Mouse (Mus musculus): ENCODE results near the gene Rbm26.

Rbm26 gene

GRCm38 (mm10) chr14:105085332-105085993 is 91.7 kb downstream of the Rbm26 start:
- DNase-seq (ENCODE audit: low spot score in 2 of 2), result no peak

- no peak for DNase-seq (ENCODE audit: low spot score in 2 of 2)
Observed at GRCm38 (mm10) chr14:105084757-105085330, 92.3 kb downstream of the Rbm26 start.

GRCm38 (mm10) chr14:105084106-105084505 is 93.0 kb downstream of the Rbm26 start:
- DNase-seq (ENCODE audit: low spot score in 2 of 2), result no peak

- DNase-seq (ENCODE audit: low spot score in 2 of 2), result no peak
Observed at GRCm38 (mm10) chr14:105074776-105075175, 102.4 kb downstream of the Rbm26 start.

GRCm38 (mm10) chr14:105074376-105074775 is 102.8 kb downstream of the Rbm26 start:
- DNase-seq (ENCODE audit: low spot score in 2 of 2), result no peak

GRCm38 (mm10) chr14:105071010-105071509 is 106.1 kb downstream of the Rbm26 start:
- no peak for DNase-seq (ENCODE audit: low spot score in 2 of 2)

- no peak for DNase-seq (ENCODE audit: low spot score in 2 of 2)
Observed at GRCm38 (mm10) chr14:105070258-105071009, 106.7 kb downstream of the Rbm26 start.

- no peak for DNase-seq (ENCODE audit: low spot score in 2 of 2)
Observed at GRCm38 (mm10) chr14:105068060-105068459, 109.1 kb downstream of the Rbm26 start.

GRCm38 (mm10) chr14:105064243-105064642 is 112.9 kb downstream of the Rbm26 start:
- no peak for DNase-seq (ENCODE audit: low spot score in 2 of 2)

- DNase-seq (ENCODE audit: low spot score in 2 of 2), result no peak
Observed at GRCm38 (mm10) chr14:105061230-105061629, 115.9 kb downstream of the Rbm26 start.

GRCm38 (mm10) chr14:105057934-105058333 is 119.2 kb downstream of the Rbm26 start:
- DNase-seq (ENCODE audit: low spot score in 2 of 2), result no peak
